Mouse (Mus musculus) hindbrain, embryonic 13.5 days (tissue): ENCODE measurements around the gene Dpp6. TPM values are rescaled to one million over a fixed set of nuclear protein-coding genes. Genes with fewer than 3 reads are reported as not detected.
"Not testable (repeated sequence)": the region's sequence is repeated elsewhere in the genome, so short reads cannot be mapped to it uniquely, and the experiment has no call there.

Experiments
- ATAC-seq: fragments of 200-750 bp; cut with Nextera tagmentation; 2 replicates; pipeline ENCODE4 v1.8.0; 2017; ENCODE audit warnings: moderate TSS enrichment; ENCODE audit not compliant: low FRiP score
- H3K27ac ChIP-seq: fragments of 300-500 bp; sonication (generic); 2 replicates; pipeline ENCODE4 v1.5.1; 2015; ENCODE audit warnings: inconsistent platforms, mild to moderate bottlenecking, moderate library complexity
- H3K27me3 ChIP-seq: fragments of 300-500 bp; sonication (generic); 2 replicates; pipeline ENCODE4 v1.6.1; 2015; ENCODE audit warnings: mild to moderate bottlenecking, inconsistent platforms
- H3K36me3 ChIP-seq: fragments of 300-500 bp; sonication (generic); 2 replicates; pipeline ENCODE4 v1.6.1; 2015; ENCODE audit warnings: mild to moderate bottlenecking, inconsistent platforms
- H3K4me1 ChIP-seq: fragments of 300-500 bp; sonication (generic); replicated peaks from 2 replicates; pipeline ENCODE4 v1.6.1; 2015; ENCODE audit warnings: inconsistent platforms
- H3K4me2 ChIP-seq: fragments of 300-500 bp; sonication (generic); 2 replicates; pipeline ENCODE4 v1.6.1; 2015; ENCODE audit warnings: inconsistent platforms, mild to moderate bottlenecking, moderate library complexity
- H3K4me3 ChIP-seq: fragments of 300-500 bp; sonication (generic); 2 replicates; pipeline ENCODE4 v1.5.1; 2015; ENCODE audit warnings: mild to moderate bottlenecking, inconsistent platforms
- H3K9ac ChIP-seq: fragments of 300-500 bp; sonication (generic); 2 replicates; pipeline ENCODE4 v1.6.1; 2015; ENCODE audit warnings: mild to moderate bottlenecking, inconsistent platforms
- H3K9me3 ChIP-seq: fragments of 300-500 bp; sonication (generic); 2 replicates; pipeline ENCODE4 v1.6.1; 2016; ENCODE audit warnings: inconsistent platforms
- WGBS: fragments of 180-500 bp; shearing (Covaris S2); methylation state at CpG from one replicate; pipeline ENCODE4 v1.1.7; 2015; 5-methylcytosine and 5-hydroxymethylcytosine counted together
- polyA plus RNA-seq: library from polyadenylated mRNA; unstranded; fragments of >200 nt; fragmentation: Nextera tagmentation; extraction: Ambion mirVana; gene quantifications from 2 replicates; pipeline ENCODE4 v1.2.1, GENCODE M21; 2015

Gene Dpp6
- polyA plus RNA-seq, 1 experiment from 2014 or later: 55.2 TPM

GRCm38 (mm10) chr5:27423766-27424165, 606.8 kb downstream of the Dpp6 start:
- H3K27ac ChIP-seq: no peak overlapping the region
- peak; percentile 57 for ATAC-seq
- no peak overlapping the region for H3K4me3 ChIP-seq
- no peaks in the 10 kb centered on the region for H3K4me1 ChIP-seq
- 54% methylated on average over 3 of the region's 3 CpGs for WGBS
- no peak overlapping the region for H3K9ac ChIP-seq
- no peaks in the 10 kb centered on the region for H3K36me3 ChIP-seq
- no peaks in the 10 kb centered on the region for H3K9me3 ChIP-seq
- H3K4me2 ChIP-seq: no peak overlapping the region
- H3K27me3 ChIP-seq: no peaks in the 10 kb centered on the region

DNA sequence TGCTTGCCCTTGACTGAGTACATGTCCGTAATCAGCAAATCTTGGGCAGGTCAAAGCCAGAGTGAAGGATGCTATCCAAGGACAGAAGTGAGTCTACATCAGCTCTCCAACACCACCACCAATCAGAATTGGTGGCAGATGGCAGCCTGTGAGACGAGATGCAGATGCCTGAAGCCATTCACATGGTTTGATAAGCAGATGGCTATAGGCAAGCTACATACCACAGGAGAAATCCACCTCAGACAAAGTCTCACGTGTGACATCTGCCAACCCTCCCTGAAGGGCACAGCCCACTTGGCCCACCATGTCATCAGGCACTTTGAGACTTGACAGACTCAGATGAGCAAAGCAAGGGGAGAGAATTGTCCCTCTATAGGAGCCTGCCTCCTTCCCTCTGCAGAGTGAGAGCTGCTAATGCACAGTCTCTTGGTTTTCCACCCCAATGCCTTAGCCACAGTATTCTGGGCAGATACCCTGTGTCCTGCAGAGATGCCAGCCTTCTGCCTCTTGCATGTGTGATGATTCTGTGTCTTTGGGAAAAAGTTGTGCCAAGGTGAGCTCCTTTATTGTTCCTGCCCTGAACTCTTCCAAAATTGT, 607.6 kb downstream of the Dpp6 start:
- 62% methylated on average over 3 of the region's 3 CpGs for WGBS
- no peak overlapping the region for H3K4me3 ChIP-seq
- no peak overlapping the region for H3K4me2 ChIP-seq
- H3K9me3 ChIP-seq: no peaks in the 10 kb centered on the region
- H3K4me1 ChIP-seq: no peaks in the 10 kb centered on the region
- H3K36me3 ChIP-seq: no peaks in the 10 kb centered on the region
- H3K27ac ChIP-seq: no peak overlapping the region
- no peak overlapping the region for H3K9ac ChIP-seq
- ATAC-seq: no peak
- H3K27me3 ChIP-seq: no peaks in the 10 kb centered on the region

DNA sequence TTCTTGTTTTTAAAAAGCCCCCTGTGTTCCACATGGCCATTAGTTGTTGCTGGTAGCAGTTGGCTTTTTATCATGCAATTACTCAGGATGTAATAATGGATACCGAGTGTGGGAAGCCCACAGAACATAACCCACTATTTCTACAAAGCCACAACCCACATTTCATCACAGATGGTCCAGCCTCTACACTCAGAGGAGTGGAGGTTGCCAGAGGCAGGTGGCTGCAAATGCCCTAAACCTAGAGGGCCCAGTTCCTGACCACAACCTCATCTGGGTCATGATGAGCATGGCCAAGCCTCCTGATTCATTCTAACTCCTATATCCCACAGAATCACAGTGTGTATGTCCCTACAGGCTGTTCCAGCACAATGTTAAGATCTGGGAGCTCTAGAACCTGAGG, 609.2 kb downstream of the Dpp6 start:
- H3K27me3 ChIP-seq: no peaks in the 10 kb centered on the region
- ATAC-seq: no peak
- H3K4me3 ChIP-seq: no peak overlapping the region
- 77% methylated on average over 1 of the region's 1 CpGs for WGBS
- no peak overlapping the region for H3K27ac ChIP-seq
- no peak overlapping the region for H3K4me2 ChIP-seq
- no peak overlapping the region for H3K9ac ChIP-seq
- no peaks in the 10 kb centered on the region for H3K4me1 ChIP-seq
- no peaks in the 10 kb centered on the region for H3K36me3 ChIP-seq
- no peaks in the 10 kb centered on the region for H3K9me3 ChIP-seq

DNA sequence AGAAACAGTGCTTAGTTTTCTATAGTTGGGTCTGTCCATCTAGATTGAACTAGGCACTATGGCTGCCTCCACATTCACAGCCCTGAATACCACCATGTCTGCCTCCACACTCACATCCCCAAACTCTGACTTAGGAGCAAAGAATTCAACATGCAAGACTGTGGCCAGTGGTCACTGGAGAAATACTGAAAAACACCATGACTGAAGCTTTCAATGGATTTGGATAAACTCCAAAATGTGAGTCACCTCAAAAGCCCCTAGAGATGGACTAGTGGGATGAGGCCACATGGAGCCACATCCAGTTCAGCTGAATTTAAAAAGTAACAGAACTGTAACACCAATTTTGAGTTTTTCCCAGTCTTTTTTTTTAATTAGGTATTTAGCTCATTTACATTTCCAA, 616.6 kb downstream of the Dpp6 start:
- no peak for ATAC-seq
- H3K4me1 ChIP-seq: no peaks in the 10 kb centered on the region

GRCm38 (mm10) chr5:27453201-27453845, 636.3 kb downstream of the Dpp6 start:
- H3K4me3 ChIP-seq: no peak overlapping the region
- no peak overlapping the region for H3K4me2 ChIP-seq
- no peaks in the 10 kb centered on the region for H3K9me3 ChIP-seq
- 45% methylated on average over 3 of the region's 3 CpGs for WGBS
- no peak for ATAC-seq
- H3K9ac ChIP-seq: no peak overlapping the region
- H3K36me3 ChIP-seq: no peaks in the 10 kb centered on the region
- no peak overlapping the region for H3K27ac ChIP-seq
- no peaks in the 10 kb centered on the region for H3K27me3 ChIP-seq
- no peaks in the 10 kb centered on the region for H3K4me1 ChIP-seq

More for the DNA sequence above, 616.6 kb downstream of the Dpp6 start:
- Histone ChIP-seq H3K9ac (no peak overlapping the region), H3K36me3 (peaks cover 5% of the 10 kb centered on the region; the same call in 1 of the 2 replicates), H3K27me3 (no peaks in the 10 kb centered on the region), H3K4me2 (no peak overlapping the region), H3K4me3 (no peak overlapping the region), H3K9me3 (no peaks in the 10 kb centered on the region), H3K27ac (no peak overlapping the region)

DNA sequence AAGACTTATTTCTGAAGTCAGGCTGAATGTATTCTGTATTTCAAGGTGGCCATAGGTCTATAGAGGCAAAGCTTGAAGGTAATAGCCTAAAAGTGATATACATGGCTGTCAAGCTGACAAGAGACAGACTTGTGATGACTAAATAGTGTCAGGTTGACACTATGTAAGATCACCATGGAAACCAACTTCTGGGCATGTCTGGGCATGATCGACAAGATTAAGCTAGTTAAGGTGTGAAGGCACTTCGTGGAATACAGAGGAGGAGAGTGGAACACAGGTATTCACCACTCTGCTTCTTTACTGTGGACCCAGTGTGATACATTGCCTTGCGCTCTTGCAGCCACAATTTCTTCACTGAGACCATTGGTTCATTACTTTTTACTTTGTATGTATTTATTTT, 637.4 kb downstream of the Dpp6 start:
- no peak overlapping the region for H3K9ac ChIP-seq
- 90% methylated on average over 3 of the region's 3 CpGs for WGBS
- no peaks in the 10 kb centered on the region for H3K4me1 ChIP-seq
- no peak for ATAC-seq
- H3K4me3 ChIP-seq: no peak overlapping the region
- H3K36me3 ChIP-seq: no peaks in the 10 kb centered on the region
- H3K9me3 ChIP-seq: no peaks in the 10 kb centered on the region
- H3K27ac ChIP-seq: no peak overlapping the region
- H3K27me3 ChIP-seq: no peaks in the 10 kb centered on the region
- H3K4me2 ChIP-seq: no peak overlapping the region

DNA sequence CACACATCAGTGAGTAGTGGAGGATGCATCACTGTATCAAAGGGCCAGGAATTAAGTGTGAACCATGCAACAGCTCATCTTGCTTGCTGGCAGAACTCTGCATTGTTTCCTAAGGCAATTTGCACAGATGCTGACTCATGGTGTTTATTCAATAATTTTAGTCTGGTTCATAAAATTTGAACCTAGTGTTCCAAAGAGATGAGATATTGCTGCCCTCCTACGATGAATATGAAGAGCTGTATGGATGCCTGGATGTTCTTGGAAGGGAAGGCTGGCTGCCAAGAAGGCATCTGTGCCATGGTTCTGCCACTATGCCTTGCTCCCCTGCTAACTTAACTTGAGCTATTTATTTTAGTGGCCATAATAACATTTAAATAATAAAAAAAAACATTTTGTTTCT, 640.0 kb downstream of the Dpp6 start:
- 86% methylated on average over 1 of the region's 1 CpGs for WGBS
- ATAC-seq: no peak

DNA sequence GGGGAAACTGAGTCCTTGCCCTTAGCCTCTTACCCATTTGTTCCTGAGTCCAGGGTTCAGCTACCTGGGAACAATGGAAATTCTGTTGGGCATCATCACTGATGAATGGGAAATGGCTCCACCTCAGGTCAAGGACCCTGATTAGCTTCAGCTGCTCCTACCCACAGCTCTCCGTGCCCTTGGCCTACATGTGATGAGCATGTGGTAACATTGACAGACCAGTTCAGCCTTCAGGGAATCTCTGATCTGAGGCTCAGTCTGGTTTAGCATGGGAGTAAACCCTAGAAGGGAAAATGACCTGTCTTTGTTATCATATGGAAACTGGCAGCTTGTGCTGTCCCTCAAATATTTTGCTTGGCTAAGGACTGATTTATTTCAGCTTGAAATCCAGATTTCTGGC, 640.7 kb downstream of the Dpp6 start:
- H3K36me3 ChIP-seq: no peaks in the 10 kb centered on the region
- no peak overlapping the region for H3K9ac ChIP-seq
- H3K4me3 ChIP-seq: no peak overlapping the region
- no peaks in the 10 kb centered on the region for H3K4me1 ChIP-seq
- H3K9me3 ChIP-seq: no peaks in the 10 kb centered on the region
- 63% methylated on average over 1 of the region's 1 CpGs for WGBS
- H3K27me3 ChIP-seq: no peaks in the 10 kb centered on the region
- no peak overlapping the region for H3K27ac ChIP-seq
- H3K4me2 ChIP-seq: no peak overlapping the region
- no peak for ATAC-seq

More for the DNA sequence above, 640.0 kb downstream of the Dpp6 start:
- H3K27me3 ChIP-seq: no peaks in the 10 kb centered on the region
- no peak overlapping the region for H3K4me2 ChIP-seq
- no peak overlapping the region for H3K27ac ChIP-seq
- no peak overlapping the region for H3K4me3 ChIP-seq
- no peak overlapping the region for H3K9ac ChIP-seq
- H3K4me1 ChIP-seq: no peaks in the 10 kb centered on the region
- H3K9me3 ChIP-seq: no peaks in the 10 kb centered on the region
- no peaks in the 10 kb centered on the region for H3K36me3 ChIP-seq

GRCm38 (mm10) chr5:27474964-27475465, 658.0 kb downstream of the Dpp6 start:
- Histone ChIP-seq H3K36me3 (peaks cover 13% of the 10 kb centered on the region), H3K27me3 (no peaks in the 10 kb centered on the region), H3K4me3 (no peak overlapping the region), H3K9me3 (no peaks in the 10 kb centered on the region), H3K27ac (no peak overlapping the region), H3K9ac (no peak overlapping the region), H3K4me1 (no peaks in the 10 kb centered on the region), H3K4me2 (no peak overlapping the region)
- 82% methylated on average over 4 of the region's 4 CpGs for WGBS
- no peak for ATAC-seq

GRCm38 (mm10) chr5:27481706-27482105, 664.7 kb downstream of the Dpp6 start:
- ATAC-seq: no peak
- Histone ChIP-seq H3K4me1 (no peaks in the 10 kb centered on the region; the same call in 1 of the 2 replicates), H3K9ac (no peak overlapping the region), H3K9me3 (no peaks in the 10 kb centered on the region), H3K4me2 (no peak overlapping the region), H3K27ac (peak overlapping the region; percentile 40; the same call in 1 of the 2 replicates), H3K4me3 (no peak overlapping the region), H3K36me3 (peaks cover 10% of the 10 kb centered on the region; the same call in 1 of the 2 replicates), H3K27me3 (no peaks in the 10 kb centered on the region)
- WGBS: 79% methylated on average over 2 of the region's 2 CpGs

DNA sequence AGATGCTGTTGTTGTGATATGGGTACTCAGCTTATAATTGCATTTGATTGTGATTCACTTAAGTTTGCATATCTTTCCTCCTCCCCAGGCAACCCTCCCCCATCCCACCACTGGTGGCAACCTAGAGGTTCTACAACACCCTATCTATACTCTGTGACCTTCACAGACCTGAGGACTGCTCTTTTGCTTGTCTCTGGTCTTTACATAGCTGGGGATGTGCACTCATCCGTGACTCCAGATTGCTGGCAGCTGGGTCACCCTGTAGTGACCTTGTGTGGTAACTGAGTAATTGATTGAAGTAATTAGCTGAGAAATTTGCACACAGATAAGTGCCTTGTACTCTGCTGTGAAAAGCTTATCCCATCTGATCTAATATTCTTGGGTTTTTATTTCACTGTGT, 669.1 kb downstream of the Dpp6 start:
- Histone ChIP-seq H3K4me1 (peaks cover 5% of the 10 kb centered on the region), H3K9ac (no peak overlapping the region), H3K4me3 (no peak overlapping the region), H3K9me3 (no peaks in the 10 kb centered on the region), H3K36me3 (peaks cover 10% of the 10 kb centered on the region; the same call in 1 of the 2 replicates), H3K4me2 (no peak overlapping the region), H3K27me3 (no peaks in the 10 kb centered on the region), H3K27ac (0 out of 2 replicates have a peak overlapping the region, but pooled peaks have one; percentile 20)
- 32% methylated on average over 1 of the region's 1 CpGs for WGBS
- no peak for ATAC-seq

DNA sequence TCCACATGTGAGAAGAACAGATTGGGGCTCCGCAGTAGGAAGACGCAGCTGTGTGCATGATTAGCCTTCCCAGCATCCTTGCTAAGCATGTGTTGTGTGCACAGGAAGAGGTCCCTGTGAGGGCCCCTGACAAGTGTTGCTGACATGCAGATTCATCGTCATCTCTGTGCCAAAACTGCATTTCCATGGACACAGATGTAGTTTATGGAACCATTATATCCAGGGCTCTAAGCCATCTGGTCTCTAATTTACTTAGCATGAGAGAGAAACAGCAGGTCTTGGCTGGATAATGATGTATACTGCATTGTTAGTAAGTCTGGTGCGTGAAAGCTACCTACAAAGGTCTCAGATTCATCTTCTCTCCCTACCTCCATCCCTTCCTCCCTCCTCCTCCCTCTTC, 673.9 kb downstream of the Dpp6 start:
- H3K27ac ChIP-seq: 0 out of 2 replicates have a peak overlapping the region, but pooled peaks have one; percentile 41
- WGBS: 82% methylated on average over 4 of the region's 4 CpGs
- no peak overlapping the region for H3K9ac ChIP-seq
- H3K4me2 ChIP-seq: no peak overlapping the region
- H3K27me3 ChIP-seq: no peaks in the 10 kb centered on the region
- no peak overlapping the region for H3K4me3 ChIP-seq
- H3K9me3 ChIP-seq: no peaks in the 10 kb centered on the region
- peak; percentile 54; the same call in 1 of the 2 replicates for ATAC-seq
- peaks cover 5% of the 10 kb centered on the region for H3K4me1 ChIP-seq
- H3K36me3 ChIP-seq: no peaks in the 10 kb centered on the region

DNA sequence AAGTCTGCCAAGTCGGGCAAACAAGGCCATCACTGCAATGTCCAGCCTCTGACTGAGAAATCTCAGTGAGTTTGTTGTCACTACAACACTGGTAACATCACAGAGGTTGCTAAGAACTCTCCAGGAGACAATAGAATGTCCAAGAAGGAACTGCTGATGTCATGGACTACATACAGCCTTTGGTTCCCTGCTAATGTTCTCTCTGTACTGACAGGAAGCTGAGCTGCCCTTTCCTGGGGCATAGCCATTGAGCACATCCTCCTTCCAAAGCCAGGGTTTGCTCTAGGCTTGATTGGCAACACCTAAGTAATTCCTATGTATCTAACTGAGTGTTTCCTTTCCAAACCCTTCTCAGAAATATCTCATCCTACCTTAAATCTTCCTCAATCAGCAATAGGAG, 684.3 kb downstream of the Dpp6 start, which contains the start of gene Speer4b:
TSS of gene Speer4b (minus strand) at position 101 of the 400 bp plus-strand sequence.
- whole genome bisulfite sequencing: 65% methylated on average over 1 of the region's 1 CpGs
- not testable (repeated sequence) for H3K27me3 ChIP-seq, ATAC-seq, H3K9me3 ChIP-seq, H3K4me2 ChIP-seq, H3K36me3 ChIP-seq, H3K27ac ChIP-seq, H3K4me1 ChIP-seq, H3K4me3 ChIP-seq, H3K9ac ChIP-seq
